18 mouse cellular contexts compared by ENCODE assay signal in the genomic region with DNA sequence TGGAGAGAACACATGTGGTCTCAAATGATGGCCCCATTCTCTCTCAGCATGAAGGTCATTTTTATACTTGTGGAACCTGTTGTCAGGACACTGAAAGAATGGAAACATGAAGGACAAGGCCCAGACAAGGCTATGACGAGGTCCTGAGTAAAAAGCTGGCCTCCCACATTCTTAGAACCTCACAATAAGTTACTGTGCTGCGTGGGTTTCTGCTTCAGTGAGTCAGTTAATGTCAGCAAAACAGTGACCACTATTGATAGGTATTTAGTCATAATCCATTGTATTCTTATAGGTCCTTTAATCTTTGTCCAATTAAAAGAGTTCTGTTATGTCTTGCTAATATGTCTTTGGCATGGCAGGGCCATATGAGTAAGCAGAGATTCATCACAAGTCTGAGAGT.
"Had no signal": no experiment of that assay in that cellular context is flagged by ENCODE, and none has a peak within 500 bp of the region (broad histone marks: within the 10 kb centered on the region; RNA-seq: fewer than 3 reads in every experiment).

No protein-coding gene starts in this region.

- H3K27ac ChIP-seq: liver, embryonic 15.5 days; lung, embryonic 15.5 days; macrophage; midbrain, embryonic 13.5 days; midbrain, embryonic 15.5 days; neural tube, embryonic 13.5 days; neural tube, embryonic 15.5 days; stomach, embryonic 15.5 days; stomach, postnatal 0 days had no signal

- H3K4me1 ChIP-seq: liver, embryonic 15.5 days; lung, embryonic 15.5 days; megakaryocyte, embryonic 14.5 days; midbrain, embryonic 13.5 days; midbrain, embryonic 15.5 days; neural tube, embryonic 13.5 days; neural tube, embryonic 15.5 days; stomach, embryonic 15.5 days had no signal

- DNase-seq: liver, postnatal 0 days; lung, adult 2 months; lung, postnatal 14 days; lung, postnatal 36 days; right cerebral cortex, postnatal 14 days; thymus, adult 2 months; thymus, postnatal 25 days; thymus, postnatal 4 days had no signal

- H3K4me3 ChIP-seq: liver, embryonic 15.5 days; lung, embryonic 15.5 days; megakaryocyte, embryonic 14.5 days; midbrain, embryonic 13.5 days; midbrain, embryonic 15.5 days; neural tube, embryonic 13.5 days; neural tube, embryonic 15.5 days; stomach, embryonic 15.5 days had no signal
